Mouse (Mus musculus) lung, postnatal 10 days (tissue): ENCODE measurements around the gene Cep112.

Experiments
- DNase-seq: peaks from one replicate; pipeline ENCODE4 v3.0.0; 2021

Cep112 gene

DNA sequence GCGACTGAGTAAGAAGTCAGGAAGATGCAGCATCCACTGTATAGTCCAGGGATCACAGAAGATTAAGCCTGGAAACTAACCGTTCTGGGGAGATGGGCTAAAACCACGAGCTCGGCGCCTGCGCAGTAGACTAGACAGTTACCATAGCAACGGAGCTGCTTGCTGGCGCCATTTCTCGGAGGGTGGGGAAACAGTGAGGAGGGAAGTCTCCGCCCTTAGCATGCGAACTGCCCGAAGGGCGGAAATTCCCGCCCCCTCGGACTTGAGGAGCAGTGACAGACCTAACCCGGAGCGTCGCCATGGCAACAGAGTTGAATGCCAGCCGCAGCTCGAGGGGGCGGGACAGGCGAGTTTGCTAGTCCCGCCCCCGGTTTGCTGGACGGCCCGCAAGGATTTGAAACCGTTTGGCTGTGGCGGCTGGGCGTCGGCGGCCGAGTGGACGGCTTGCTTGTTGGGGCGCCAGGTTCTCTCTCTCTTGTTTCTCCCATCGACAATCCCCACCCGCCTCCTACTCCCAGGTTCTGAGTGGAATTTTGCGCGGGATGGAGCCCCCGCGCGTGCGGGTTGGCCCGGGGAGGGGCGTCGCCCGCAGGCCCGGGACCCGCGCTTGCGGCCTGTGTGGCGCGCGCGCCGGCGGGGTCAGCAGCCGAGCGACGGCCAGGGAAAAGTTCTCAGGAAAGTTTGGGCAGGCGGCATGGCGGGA is at the start of gene Cep112:
Gene Cep112 (plus strand): TSS at position 304 of the 703 bp plus-strand sequence.
- peak; percentile 100 for DNase-seq

DNA sequence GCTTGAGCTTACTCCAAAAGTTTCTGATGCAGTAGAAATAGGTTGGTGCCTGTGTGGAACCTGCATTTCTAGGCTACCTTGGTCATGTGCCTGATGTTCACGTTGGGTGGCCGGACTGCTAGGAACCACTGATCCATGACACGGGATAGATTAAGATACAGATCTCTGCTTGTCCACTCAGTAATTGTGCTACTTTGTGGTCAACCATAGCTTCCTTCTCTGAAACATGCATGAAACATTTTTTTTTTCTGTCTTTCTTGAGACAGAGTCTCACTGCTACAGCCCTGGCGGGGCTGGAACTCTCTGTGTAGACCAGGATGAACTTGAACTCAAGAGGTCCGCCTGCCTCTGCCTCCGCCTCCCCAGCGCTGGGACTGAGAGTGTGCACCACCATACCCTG is 48.2 kb upstream of the Cep112 start:
- no peak for DNase-seq

DNA sequence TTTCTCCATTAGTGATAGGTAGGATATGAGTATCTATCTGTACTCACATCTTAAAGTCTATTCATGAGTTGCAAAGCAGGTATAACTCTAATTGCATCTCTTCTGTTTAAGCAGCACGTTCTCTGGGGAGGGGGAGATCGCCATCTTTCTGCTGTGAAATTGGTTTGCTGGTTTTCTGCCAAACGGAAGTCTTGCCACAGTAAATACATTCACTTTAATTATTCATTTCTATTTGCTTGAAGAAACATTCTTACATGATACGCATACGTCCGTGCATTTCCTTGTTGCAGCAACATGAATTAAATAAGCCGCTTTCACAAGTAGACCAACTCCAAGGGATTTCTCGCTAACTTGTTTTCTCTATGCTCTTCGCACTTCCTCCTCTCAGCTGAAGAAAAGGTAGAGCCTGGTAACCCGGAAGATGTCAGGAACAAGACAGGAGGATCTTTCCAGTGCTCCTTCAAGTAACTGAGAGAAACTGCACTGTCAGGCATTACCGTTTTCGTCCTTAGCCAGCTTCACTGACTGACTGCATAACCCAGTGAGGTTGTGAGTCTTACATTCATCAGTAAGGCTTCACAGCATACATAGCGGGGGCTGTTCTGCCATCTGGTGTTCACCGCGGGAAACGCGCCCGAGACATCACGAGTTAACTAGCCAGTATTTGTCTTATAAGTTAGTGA is 47.2 kb upstream of the Cep112 start:
- DNase-seq = peak; percentile 82

DNA sequence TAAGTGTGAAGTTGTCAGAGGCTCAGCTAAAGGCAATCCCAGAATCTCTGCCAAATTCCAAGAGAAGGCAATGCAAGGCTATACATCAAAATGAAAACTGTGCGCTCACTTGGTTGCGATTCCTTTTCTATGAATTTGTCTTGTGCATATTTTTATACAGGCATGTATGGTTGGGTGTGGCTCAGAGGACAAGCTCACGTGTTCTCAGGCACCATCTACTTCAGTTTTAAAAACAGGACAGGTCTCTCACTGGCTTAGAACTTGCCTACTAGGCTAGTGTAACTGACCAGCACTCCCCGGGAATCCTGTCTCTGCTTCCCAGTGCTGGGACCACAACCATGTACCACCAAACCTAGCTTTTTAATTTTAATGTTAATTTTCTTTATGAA is 46.6 kb upstream of the Cep112 start:
- DNase-seq = no peak

DNA sequence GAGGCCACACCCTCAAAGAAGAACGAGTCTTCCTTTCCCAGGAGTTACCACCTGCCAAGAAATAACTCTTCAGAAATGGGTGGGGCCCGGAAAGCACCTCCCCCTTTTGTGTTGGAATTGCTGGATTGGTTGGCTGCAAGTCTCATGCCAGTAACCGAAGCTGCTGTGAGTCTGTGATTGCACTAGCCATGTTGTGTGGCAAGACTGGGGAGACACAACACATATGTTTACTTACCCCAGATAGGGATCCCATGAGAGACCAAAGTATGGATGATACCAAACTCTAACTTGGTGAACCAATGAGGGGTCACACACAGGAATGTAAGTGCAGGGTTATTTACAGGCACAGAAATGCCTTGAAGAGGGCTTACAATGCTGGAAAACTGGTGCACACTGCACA is 42.3 kb upstream of the Cep112 start:
- DNase-seq = no peak

DNA sequence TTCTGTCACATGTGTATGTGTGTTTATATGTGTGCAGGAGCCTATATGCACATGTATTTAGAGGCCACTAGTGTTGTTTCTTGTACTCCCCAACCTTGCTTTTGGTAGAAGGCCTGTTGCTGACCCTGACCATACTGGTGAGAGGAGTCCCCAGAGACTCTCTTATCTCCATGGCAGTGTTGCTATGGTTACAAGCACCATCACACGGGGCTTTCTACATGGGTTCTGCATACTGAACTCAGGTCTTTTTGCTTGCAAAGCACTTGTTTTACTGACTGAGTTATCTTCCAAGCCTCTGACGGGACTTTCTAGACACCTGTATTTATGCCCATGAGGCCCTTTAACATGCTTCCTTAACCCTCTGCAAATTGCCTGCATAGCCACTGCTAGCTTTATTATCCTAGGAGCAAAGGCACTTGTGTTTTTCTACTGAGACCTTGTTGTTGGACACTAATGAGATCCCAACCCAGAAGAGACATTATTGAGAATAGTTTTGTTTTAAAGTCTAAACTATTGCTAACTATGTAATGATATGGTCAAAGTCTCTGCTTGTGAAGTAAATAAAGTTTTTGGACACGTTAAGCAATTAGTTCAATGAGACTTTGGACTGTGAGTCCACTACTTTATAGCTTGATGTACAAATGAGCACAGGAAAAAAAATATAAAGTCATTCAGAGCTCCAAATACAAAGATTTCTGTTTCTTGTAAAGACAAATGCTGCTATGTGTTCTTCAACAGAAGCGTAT is 39.9 kb upstream of the Cep112 start:
- no peak for DNase-seq

DNA sequence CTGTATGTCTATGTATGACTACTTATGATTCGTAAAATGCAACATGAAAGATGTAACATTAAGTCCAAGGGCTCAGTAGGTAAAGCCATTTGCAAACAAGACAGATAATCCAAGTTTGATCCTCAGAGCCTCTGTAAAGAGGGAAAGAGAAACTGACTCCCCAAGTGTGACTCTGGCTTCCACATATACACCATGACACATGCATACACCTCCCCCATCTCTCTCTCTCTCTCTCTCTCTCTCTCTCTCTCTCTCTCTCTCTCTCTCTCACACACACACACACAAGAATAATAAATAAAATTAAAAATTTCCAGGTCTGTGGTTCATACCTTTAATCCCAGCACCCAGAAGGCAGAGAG is 39.3 kb upstream of the Cep112 start:
- DNase-seq = no peak

DNA sequence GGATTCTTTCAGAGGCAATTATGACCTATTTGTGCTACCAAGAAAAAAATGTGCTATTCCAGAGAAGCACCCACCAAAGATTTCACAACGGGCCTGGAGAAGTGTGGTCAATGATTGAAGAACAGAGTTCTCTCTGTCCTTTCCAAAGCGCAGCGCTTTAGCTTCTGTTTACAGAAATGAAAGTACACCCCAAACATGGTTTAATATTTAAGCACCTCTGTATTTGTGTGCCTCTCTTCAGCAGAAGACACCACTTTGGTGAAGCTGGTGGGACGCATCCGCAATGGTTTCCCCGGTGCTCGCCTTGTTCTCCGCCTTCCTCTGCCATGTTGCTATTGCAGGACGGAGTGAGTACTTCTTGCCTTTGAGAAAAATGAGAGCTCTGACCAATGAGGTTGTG is 29.9 kb upstream of the Cep112 start:
- no peak for DNase-seq

DNA sequence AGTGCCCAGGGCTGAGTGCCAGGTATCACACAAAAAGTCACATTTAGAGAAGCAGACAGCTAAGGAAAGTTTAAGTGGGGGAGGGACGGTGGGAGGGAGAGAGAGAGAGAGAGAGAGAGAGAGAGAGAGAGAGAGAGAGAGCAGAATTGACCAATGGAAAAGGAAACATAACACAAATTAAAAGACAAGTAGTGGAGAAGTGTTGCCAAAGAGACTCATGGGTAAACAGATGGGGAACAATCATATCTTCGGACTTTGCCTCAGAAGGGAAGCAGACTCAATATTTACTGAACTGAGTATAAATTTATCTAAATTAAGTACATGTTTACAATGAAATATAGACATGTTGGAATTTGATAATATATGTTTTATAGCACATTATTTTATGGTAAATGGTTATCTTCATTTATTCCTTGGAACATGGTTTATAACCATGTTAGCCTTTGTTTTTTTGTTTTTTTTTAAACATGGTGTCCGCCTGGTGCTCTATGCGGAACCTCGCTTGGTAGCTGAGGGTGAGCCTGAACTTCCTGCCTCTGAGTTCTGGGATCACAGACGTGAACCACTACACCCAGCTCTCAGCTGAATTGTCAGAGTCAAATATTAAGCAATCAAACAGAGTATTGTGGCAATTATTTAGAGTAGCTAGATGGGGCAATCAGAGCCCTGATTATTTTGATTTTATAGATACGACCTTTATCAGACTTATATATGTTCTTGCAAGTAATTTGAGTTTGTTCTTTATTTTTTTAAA is 28.7 kb upstream of the Cep112 start:
- no peak for DNase-seq

DNA sequence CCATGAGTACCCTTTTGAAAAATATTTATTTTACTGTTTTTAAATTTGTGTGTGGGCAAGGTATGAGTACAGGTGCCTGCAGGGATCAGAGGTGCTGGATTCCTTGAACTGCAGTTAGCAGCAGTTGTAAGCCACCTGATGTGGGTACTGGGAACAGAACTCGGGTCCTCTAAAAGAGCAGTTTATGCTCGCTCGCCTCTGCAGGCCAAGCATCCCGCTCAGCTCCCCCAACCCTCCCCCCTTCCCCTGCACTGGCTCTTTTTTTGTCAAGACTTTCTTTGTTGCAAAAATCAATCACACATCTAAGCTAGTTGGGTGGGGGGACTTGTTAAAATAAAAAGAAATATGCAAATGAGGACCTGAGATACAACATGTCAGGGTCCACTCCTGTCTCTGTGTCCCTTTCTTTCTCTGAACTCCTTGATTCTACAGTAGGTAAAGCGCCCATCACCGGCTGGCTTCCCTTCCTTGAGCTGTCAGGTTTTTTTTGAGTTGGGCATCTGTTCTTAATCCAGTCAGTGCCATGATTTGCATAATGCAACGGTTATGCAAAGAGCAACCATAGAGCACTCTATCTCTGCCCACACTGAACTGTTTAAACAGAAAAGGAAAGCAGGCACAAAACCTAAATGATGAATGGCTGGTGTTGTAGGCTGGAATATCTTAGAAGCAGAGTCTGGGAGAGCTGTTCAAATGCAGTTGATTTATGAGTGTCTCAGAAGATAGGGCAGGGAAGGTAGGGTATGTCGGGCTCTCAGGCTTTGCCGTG is 14.9 kb upstream of the Cep112 start:
- no peak for DNase-seq

DNA sequence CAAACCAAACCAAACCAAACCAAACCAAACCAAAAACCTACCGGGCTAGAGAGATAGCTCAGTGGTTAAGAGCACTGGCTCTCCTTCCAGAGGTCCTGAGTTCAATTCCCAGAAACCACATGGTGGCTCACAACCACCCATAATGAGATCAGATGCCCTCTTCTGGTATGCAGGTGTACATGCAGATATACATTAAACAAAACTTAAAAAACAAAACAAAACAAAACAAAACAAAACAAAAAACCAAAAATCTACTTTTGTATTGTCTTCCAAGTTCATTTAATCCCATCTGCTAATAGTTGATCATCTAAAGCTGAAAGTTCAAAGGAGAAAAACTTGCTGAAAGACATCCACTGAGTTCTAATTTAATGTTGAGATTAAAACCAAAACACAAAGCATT is 8.6 kb upstream of the Cep112 start:
- no peak for DNase-seq

DNA sequence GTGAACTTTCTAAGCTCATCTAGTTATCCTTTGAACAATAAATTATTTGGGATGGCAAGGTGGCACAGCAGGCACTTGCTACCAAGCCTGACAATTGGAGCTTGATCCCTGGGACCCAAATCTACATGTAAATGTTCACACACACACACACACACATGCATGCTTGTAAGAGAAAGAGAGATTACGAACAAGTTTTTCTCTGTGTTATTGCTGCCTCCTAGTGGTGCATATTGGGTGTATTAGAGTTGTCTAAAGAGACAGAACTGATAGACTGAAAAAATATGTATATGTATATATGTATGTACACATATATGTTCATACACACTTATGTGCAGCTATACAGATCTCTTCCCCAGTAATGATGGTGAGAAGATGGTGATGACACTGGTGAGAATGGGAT is 6.5 kb upstream of the Cep112 start:
- DNase-seq = peak; percentile 47

DNA sequence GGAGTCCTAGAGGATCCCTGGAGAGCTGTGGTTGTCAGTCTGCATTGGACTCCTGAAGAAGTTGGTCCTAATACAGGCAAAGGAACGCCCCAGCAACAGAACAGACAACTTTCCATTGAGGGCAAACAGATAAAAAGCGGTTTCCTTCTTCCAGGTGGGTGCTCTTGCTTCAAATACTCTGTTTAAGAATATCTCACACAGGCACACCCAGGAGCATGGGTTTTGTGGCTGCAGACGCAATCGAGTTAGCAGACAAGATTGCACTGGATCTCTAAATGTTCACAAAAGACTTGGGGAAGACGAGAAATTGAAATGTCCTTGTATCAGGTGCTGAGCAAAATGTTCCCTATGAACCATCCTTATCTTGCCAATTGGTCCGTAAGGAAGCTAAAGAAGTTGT is 5.8 kb upstream of the Cep112 start:
- no peak for DNase-seq

DNA sequence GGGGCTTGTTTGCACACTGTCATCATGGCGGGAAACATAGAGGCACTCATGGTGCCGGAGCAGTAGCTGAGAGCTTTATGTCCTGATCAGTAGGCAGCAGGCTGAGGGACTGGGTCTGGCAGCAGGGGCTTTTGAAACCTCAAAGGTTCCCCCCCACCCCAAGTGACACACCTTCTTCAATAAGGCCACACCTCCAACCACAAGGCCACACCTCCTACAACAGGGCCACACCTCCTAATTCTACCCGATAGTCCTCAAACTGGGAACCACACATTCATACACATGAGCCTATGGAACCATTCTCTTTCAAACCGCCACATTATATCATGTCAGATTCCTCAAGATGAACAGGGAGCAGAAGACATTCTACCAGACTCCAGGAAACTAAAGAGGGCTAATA is 4.2 kb upstream of the Cep112 start:
- DNase-seq = no peak

DNA sequence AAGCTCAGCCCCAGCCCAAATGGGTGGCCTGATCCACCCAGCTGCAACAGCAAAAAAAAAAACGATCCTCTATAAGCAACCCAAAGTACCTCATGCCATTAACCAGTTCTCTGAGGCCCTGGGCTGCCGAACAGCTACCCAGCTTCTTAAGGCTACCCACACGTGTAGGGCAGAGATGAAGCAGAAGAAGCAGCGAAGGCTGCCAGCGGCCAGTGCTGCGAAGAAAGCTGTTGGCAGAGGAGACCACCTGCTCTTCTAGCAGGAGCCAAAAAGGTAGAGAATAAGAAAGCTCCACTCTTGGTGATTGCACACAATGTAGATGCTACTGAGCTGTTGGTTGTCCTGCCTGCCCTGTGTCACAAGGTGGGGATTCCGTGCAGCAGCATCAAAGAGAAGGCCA is 1.8 kb upstream of the Cep112 start:
- DNase-seq = no peak

DNA sequence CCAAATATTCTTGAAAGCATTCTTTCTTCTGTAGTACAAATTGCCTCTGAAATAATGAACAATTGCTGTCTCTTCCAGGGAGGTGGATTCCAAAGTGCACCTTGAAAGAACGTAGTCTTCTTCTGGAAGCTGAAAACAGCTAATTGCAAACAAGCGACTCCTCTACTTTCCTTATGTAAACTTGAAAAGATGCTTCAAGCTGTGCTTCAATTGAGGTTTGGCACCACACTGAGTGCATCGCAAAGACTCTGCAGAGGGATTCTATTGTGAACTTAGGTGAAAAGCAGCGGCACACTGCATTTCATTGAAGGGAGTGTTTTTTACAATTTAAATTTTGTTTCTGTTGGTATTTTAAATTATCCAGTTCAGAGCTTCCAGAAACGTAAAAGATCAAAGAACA is 881 bp upstream of the Cep112 start:
- DNase-seq = no peak

DNA sequence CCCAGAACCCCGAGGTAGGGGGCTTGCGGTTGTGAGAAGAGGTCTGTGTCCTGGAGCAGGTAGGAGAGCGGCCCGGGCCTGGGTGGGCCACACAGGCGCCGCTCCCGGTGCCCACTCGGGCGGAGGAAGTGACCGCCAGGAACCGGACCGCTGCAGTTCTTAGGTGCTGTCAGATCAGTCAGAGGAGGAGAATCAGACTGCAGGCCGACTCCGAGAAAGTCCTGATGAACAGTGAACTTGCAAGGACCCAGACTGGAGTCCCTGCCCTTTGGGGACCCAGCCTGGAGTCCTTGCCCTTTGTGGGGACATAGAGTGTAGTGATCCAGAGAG is 565 bp downstream of the Cep112 start:
- DNase-seq = no peak

DNA sequence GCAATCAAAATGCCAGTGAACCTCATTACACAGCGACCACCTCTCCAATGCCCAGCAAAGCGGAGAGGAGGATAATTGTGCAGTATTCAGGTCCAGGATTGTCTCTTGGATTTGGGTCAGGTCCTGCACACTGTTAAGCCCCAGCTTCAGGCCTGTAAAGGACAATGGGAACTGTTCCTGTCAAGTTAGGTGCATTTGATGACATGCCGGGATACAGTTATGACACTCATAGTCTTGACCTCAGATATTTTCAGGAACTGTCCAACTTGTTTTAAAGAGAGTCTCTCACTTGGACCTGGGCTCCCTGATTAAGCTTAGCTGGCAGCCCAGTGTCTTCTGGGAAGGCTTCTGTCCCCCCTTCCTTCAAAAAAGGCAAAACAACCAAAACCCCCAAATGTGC is 1.1 kb downstream of the Cep112 start:
- DNase-seq = no peak

DNA sequence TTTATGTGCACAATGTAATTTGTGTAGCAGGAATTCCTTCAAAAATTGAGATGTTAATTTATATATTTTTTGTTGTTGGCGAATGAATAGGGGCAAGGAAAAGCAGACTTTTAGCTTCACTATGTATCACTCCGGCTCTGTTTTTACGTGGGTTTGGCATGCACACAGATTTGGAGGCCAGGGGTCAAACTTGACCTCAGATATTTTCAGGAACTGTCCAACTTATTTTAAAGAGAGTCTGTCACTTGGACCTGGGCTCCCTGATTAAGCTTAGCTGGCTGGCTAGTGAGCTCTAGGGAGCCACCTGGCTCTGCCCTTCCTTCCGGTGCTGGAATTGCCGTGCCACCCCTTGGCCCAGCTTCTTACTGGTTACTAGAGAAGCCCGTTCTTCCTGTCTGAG is 2.2 kb downstream of the Cep112 start:
- no peak for DNase-seq

DNA sequence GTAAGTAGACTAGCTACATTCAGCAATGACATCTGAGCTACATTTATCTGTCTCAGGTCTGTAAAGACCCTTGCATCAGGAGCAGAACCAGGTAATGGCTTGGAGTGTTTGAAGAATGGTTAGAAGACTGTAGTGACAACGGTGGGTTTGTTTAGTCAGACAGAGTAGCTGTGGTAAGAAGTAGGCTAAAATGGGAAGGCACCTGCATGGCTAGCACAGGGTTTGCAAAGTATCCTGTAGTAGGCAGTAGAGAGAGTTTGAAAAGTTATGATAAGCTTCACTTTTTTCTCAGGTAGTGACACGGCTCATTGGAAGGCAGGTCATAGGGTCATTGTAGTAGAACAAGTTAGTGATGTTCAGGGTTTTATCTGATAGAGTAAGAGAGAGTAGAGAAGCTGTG is 4.1 kb downstream of the Cep112 start:
- no peak for DNase-seq

DNA sequence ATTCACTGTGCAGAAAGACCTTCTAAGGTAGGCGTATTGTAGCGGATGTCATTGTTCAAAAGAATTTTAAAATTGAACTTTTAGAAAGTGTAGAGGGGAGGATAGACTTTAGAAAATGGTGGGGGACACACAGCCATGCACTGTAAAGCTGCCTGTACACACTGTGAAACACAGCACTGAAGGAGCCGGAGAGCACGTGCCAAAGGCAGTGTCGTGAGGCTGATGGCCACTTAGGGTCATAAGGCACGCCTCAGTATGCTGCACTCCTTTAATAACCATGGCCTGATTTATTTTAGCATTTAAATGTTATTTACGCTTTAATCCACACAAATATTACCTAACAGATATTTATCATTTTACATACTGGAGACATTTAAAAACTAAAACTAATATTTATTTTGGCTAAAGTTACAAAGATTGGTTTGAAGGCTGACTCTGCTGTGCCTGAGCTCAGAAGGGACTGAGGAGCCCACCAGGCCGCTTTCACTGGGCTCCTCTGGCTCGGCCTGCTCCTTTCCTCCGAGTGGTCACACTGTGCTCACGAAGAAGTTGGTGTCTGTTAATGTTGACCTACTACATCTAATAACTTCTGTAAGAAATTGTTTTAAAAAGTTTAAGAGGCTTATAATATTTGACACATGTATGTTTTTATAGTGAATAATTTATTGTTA is 19.0 kb downstream of the Cep112 start:
- DNase-seq = no peak

DNA sequence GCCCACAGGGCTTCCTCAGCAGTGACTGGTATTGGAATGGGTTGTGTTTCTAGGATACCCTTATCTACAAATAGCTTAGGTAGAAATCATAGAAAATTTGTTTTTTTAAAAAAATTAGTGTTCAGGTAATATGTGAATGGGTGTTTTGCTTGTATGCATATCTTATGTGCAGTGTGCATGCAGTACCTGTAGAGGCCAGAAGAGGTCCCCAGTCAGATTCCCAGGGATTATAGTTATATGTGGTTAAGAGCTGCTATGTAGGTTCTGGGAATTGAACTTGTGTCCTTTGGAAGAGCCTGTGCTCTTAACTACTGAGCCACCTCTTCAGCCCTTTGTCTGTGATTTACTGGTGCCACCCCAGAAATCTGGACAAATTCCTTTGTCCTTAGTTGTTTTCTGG is 22.2 kb downstream of the Cep112 start:
- peak; percentile 39 for DNase-seq
